Mouse (Mus musculus) heart, adult 18-20 months (tissue): ENCODE data around the gene Mpp5. TPM values are rescaled to one million over a fixed set of nuclear protein-coding genes. Genes with fewer than 3 reads are reported as not detected.

Source experiments
- DNase-seq, 2 experiments: peaks; one replicate each; pipeline ENCODE4 v3.0.0; 2021 to 2022; ENCODE audit warnings: mixed read lengths in 1 of 2
- long read RNA-seq, 2 experiments: library from polyadenylated mRNA; stranded (forward); transcript quantifications; one replicate each; pipeline ENCODE4 v2.0.0; 2021
- total RNA-seq, 2 experiments: library from RNA; stranded (reverse); gene quantifications; 2 replicates each; pipeline ENCODE4 v1.2.3; 2021

Gene Mpp5
- total RNA-seq = 10 to 100 TPM; 12.7 to 14.9 TPM
- long read RNA-seq, experiment 1, partial matches to known transcripts = 2 of 5 reads
- long read RNA-seq, experiment 1, other reads (novel, unspliced or antisense) = 3 of 5 reads
- long read RNA-seq, experiment 2, partial matches to known transcripts = 0 of 1 reads
- long read RNA-seq, experiment 2, other reads (novel, unspliced or antisense) = 1 of 1 reads

DNA sequence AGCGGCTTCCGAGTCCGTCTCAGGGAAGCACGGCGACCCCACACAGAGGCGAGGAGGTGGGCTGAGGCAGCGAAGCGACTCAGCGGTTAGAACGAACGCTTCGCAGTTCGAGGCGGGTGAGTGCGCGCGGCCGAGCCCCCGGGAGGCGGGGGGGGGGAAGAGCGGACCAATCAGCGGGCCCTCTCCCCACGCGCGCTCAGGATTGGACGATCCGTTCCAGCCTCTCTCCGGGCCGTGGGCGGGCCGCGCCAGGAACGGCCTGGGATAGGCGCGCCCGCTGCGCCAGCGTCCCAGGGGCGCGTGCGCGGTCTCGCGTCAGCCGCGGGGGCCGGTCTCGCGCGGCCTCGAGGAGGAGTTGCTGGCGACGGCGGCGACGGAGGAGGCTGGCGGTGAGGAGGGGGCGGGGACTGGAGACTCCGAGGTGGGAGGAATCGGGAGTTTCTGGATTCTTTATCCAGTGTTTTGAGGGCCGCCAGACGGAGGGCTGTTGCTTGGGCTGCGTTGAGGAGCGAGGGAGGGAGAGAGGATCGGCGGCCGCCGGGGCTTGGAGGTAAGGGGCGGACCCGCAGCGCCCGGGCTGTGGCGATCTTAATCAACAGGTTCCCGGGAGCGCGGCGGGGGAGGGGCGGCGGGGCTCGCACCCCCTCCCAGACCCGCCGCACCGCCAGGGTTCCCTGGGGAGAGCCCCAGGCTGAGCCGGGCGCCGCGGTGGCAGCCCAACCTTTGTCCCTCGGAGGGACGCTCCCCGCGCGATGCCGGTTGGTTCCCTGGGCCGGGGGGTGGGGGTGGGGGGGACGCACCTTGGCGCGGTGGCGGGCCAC, at the start of gene Mpp5:
Mpp5 (plus strand) TSS at position 351 of the 821 bp plus-strand sequence.
- peak; percentile 94 to 98 for DNase-seq

- no peak for DNase-seq
Observed at GRCm38 (mm10) chr12:78717783-78718182, 30.9 kb upstream of the Mpp5 start.

- DNase-seq = no peak
Observed at GRCm38 (mm10) chr12:78727723-78728122, 21.0 kb upstream of the Mpp5 start.

DNA sequence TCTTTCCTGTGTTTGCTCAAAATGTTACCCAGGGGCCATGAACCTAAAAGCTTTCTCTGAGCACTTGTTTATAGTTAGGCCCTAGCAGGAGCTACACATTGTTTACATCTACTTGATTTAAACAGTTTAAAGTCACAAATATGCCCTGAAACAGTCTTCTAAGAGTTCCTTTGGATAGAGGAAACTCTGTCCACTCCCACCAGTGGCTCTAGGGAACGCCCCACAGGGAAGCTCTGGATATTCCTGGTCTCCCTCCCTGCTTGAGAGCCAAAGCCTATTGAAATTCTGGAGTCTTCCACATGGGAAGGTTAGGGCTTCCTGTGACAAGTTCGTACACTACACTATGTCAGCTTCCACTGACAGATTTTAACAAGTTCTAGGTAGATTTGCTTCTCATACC, 9.1 kb upstream of the Mpp5 start:
- DNase-seq = no peak

DNA sequence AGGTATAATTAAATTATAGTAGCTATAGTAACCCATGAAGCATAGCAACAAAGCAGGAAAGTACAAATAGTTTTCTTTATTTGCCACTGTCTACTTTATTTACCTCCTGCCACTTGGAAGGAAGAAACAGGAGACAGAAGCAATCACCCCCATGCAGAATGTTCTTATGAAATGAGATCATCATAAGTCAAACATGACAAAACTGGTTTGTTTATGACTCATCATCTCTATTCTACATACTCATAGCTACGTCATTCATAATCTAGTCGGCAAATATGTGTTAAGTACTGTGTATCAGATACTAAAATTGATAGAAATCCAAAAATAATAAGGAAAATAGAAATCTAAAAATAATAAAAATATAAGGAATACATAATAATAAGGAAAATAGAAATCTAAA, 8.4 kb upstream of the Mpp5 start:
- DNase-seq = no peak

DNA sequence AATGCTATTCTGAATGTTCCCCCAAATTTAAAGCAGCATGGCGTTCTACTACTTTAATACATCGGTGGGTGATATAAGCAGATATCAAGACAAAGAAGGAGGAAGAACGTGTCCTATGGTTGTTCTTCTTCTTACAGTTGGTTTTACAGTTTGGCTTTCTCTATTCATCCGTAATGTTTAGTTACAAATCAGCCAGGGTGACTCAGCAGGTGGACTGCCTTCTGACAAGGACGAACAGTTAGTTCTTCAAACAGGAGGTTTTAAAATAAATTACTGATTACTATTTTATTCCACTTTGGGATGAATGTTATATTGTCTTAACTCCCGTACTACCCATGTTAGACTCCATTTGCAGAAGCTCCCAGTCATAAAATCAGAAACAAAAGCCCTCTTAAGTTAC, 2.5 kb upstream of the Mpp5 start:
- no peak for DNase-seq

DNA sequence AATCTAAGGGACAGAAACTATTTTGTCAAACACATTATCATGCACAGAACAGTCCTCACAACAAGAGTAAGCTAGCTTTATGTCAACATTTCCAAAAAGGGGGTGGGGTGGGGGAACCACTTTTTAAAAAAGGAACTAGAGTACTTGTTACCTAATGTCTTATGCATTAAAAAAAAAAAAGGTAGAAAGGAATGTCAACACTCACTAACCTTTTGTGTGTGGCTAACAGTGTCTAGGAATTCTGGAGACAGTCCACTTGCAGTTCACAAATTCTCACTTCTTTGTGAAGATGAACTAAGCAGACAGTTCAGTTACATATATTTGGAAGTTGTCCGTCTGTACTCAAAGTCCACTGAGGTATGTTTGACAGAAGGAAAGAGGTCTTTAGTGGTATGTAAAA, 1.3 kb upstream of the Mpp5 start:
- DNase-seq = no peak

DNA sequence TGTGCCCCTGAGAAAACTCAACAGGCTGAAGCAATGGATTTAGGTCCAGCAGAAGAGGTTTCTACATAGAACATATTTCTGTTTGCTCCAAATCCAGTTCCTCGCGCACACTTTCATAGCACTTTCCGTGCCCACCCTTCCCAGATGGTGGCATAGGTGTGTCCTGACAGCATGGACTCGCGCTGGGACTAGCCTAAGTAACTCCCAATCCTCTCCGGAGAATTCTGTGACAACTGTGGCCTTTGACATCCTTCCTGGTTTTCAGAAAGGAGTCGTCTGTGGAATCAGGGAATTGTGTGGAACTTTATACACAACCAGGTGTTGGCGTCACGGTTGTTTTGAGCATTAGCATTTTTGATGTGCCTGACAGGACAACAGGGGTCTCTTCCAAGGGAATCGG, 594 bp upstream of the Mpp5 start:
- peak in 1 of 2 experiments; percentile 63 for DNase-seq

GRCm38 (mm10) chr12:78749378-78749801, 683 bp downstream of the Mpp5 start:
- peak; percentile 75 to 82 for DNase-seq

GRCm38 (mm10) chr12:78761979-78762378, 13.3 kb downstream of the Mpp5 start:
- DNase-seq = no peak

DNA sequence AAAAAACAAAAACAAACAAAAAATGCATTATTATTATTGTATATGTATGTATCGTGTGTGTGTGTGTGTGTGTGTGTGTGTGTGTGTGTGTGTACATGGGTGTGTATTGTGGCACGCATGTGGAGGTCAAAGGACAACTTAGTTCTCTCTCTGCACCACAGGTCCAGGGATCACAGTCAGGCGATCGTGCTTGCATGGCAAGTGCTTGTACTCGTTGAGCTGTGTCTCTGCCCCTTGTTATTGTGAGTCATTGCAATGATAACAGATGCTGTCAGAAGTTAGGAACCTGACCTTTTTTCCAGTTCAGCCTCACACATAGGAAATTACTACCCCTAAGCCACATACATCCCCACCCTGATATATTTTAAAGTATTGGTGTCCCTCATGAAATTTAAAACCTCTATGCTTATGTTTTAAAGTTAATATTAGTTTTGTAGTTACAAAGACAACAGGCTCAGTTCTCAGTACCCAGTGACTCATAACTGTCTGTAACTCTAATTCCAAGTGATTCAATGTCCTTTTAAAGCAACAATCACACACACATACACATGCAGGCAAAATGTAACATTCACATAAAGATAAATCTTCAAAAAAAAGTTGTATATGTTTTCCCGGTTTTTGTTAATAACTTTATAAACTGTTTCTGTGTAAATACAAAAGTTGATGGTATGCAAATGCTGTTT, 20.5 kb downstream of the Mpp5 start:
- peak in 1 of 2 experiments; percentile 15 for DNase-seq

- peak; percentile 27 to 31 for DNase-seq
Observed at GRCm38 (mm10) chr12:78773211-78773610, 24.5 kb downstream of the Mpp5 start.

GRCm38 (mm10) chr12:78777916-78778315, 29.2 kb downstream of the Mpp5 start:
- no peak for DNase-seq

DNA sequence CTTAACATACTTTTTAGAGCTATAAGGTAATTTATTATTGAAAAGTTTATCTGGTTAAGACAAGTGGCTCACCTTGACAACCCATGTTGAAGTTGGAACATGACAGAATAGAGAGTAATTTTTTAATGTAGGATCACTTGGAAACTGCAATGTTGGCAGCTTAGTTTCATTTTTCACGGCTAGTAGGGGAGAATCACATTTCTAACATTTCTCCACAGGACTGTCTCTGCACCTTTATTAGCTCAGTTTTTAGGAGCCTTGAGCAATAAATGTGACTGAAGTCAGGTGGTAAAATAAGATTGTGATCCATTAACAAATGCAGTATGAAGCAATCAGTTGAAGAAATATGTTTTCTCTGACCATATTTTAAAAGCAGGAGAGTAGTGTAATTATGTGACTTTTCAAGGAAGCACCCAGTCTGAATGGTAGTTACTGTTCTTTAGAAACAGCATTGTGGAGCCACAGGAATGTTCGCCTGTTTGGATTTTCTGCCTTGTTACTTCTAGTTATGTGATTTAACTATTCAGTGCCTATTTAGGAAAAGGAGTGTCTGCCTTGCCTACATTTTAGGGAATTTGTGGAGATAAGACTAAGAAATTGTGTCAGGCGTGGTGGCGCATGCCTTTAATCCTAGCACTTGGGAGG, 29.8 kb downstream of the Mpp5 start:
- DNase-seq = no peak

- DNase-seq = no peak
Observed at GRCm38 (mm10) chr12:78788266-78788873, 39.7 kb downstream of the Mpp5 start.

GRCm38 (mm10) chr12:78790791-78791190, 42.1 kb downstream of the Mpp5 start:
- no peak for DNase-seq

- peak in 1 of 2 experiments; percentile 14 for DNase-seq
Observed at GRCm38 (mm10) chr12:78794236-78794635, 45.5 kb downstream of the Mpp5 start.

- no peak for DNase-seq
Observed at GRCm38 (mm10) chr12:78800036-78800435, 51.3 kb downstream of the Mpp5 start.

GRCm38 (mm10) chr12:78801836-78802235, 53.1 kb downstream of the Mpp5 start:
- no peak for DNase-seq

GRCm38 (mm10) chr12:78814437-78814836, 65.7 kb downstream of the Mpp5 start:
- DNase-seq = peak in 1 of 2 experiments; percentile 15

GRCm38 (mm10) chr12:78834496-78834895, 85.8 kb downstream of the Mpp5 start:
- DNase-seq = no peak

DNA sequence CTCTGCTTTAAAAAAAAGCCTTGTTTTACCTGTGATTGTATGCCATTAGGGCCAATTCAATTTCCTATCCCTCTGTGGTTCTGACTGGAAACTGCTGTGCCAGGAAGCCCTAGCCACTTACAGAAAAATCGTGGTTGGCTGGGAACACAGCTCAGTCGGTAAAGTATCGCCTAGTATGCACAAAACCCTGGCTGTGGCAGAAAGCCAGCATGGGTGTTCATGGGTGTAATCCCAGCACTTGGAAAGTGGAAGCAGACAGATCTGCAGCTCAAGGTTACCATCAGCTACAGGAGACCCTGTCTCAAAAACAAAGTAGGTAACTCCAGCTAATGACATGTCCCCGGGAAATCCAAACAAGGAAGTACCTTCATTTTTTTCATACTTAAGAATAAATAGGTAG, 91.2 kb downstream of the Mpp5 start:
- DNase-seq = no peak
